Mouse (Mus musculus) 3134 (cell line): ENCODE measurements around the gene Pip5k1b.
A peak's percentile ranks its signal among the peaks of the same experiment; 100 is the strongest.

ENCODE experiments used
- DNase-seq: peaks from one replicate; pipeline ENCODE4 v3.0.0-alpha.2; 2011; ENCODE audit warnings: low spot score; ENCODE audit not compliant: insufficient read length; ENCODE audit errors: extremely low read depth

Gene Pip5k1b

GRCm38 (mm10) chr19:24476929-24477882 is 78.5 kb downstream of the Pip5k1b start, which contains the start of gene Fam122a:
Fam122a (minus strand) TSS chr19:24477356.
- peak; percentile 92 for DNase-seq

- no peak for DNase-seq
These were observed 79.2 kb downstream of the Pip5k1b start for GRCm38 (mm10) chr19:24476461-24476860.

- no peak for DNase-seq
These were observed 80.4 kb downstream of the Pip5k1b start for GRCm38 (mm10) chr19:24475281-24475680.

GRCm38 (mm10) chr19:24472512-24472911 is 83.2 kb downstream of the Pip5k1b start:
- no peak for DNase-seq

- DNase-seq: no peak
These were observed 84.1 kb downstream of the Pip5k1b start for GRCm38 (mm10) chr19:24471538-24471937.

- no peak for DNase-seq
These were observed 86.5 kb downstream of the Pip5k1b start for GRCm38 (mm10) chr19:24469216-24469615.

- no peak for DNase-seq
These were observed 87.1 kb downstream of the Pip5k1b start for GRCm38 (mm10) chr19:24468616-24469015.

- no peak for DNase-seq
These were observed 92.7 kb downstream of the Pip5k1b start for GRCm38 (mm10) chr19:24463011-24463410.

GRCm38 (mm10) chr19:24456591-24457231 is 99.0 kb downstream of the Pip5k1b start:
- no peak for DNase-seq

- DNase-seq: no peak
These were observed 100.3 kb downstream of the Pip5k1b start for GRCm38 (mm10) chr19:24455249-24455960.

- DNase-seq: no peak
These were observed 101.2 kb downstream of the Pip5k1b start for GRCm38 (mm10) chr19:24454451-24454850.

GRCm38 (mm10) chr19:24453379-24453778 is 102.3 kb downstream of the Pip5k1b start:
- DNase-seq: no peak

- DNase-seq: no peak
These were observed 103.2 kb downstream of the Pip5k1b start for GRCm38 (mm10) chr19:24452441-24452898.

- DNase-seq: no peak
These were observed 104.0 kb downstream of the Pip5k1b start for GRCm38 (mm10) chr19:24451626-24452025.

GRCm38 (mm10) chr19:24450740-24451139 is 104.9 kb downstream of the Pip5k1b start:
- no peak for DNase-seq

- DNase-seq: no peak
These were observed 111.3 kb downstream of the Pip5k1b start for GRCm38 (mm10) chr19:24444322-24444721.

- DNase-seq: no peak
These were observed 116.0 kb downstream of the Pip5k1b start for GRCm38 (mm10) chr19:24439715-24440114.

- no peak for DNase-seq
These were observed 121.4 kb downstream of the Pip5k1b start for GRCm38 (mm10) chr19:24434291-24434690.

GRCm38 (mm10) chr19:24432447-24432846 is 123.2 kb downstream of the Pip5k1b start:
- no peak for DNase-seq

- no peak for DNase-seq
These were observed 124.3 kb downstream of the Pip5k1b start for GRCm38 (mm10) chr19:24431381-24431780.

GRCm38 (mm10) chr19:24428011-24428410 is 127.7 kb downstream of the Pip5k1b start:
- DNase-seq: no peak
